Mouse (Mus musculus) embryonic facial prominence, embryonic 13.5 days (tissue): ENCODE results near the gene Eif3b. TPM values are rescaled to one million over a fixed set of nuclear protein-coding genes. Genes with fewer than 3 reads are reported as not detected.
A peak's percentile ranks its signal among the peaks of the same experiment; 100 is the strongest.

ENCODE experiments used
- ATAC-seq: fragments of 200-750 bp; cut with Nextera tagmentation; 2 replicates; pipeline ENCODE4 v1.8.0; 2017; ENCODE audit warnings: low read depth; ENCODE audit not compliant: insufficient number of reproducible peaks, insufficient read depth, low FRiP score, low TSS enrichment
- H3K27ac ChIP-seq: fragments of 300-500 bp; sonication (generic); 2 replicates; pipeline ENCODE4 v1.5.1; 2015; ENCODE audit warnings: moderate library complexity, mild to moderate bottlenecking, inconsistent platforms
- H3K27me3 ChIP-seq: fragments of 300-500 bp; sonication (generic); 2 replicates; pipeline ENCODE4 v1.6.1; 2015; ENCODE audit warnings: mild to moderate bottlenecking, inconsistent platforms
- H3K36me3 ChIP-seq: fragments of 300-500 bp; sonication (generic); 2 replicates; pipeline ENCODE4 v1.6.1; 2015; ENCODE audit warnings: mild to moderate bottlenecking, inconsistent platforms
- H3K4me1 ChIP-seq: fragments of 300-500 bp; sonication (generic); 2 replicates; pipeline ENCODE4 v1.6.1; 2015; ENCODE audit warnings: inconsistent platforms
- H3K4me2 ChIP-seq: fragments of 300-500 bp; sonication (generic); 2 replicates; pipeline ENCODE4 v1.6.1; 2015; ENCODE audit warnings: moderate library complexity, mild to moderate bottlenecking, inconsistent platforms
- H3K4me3 ChIP-seq: fragments of 300-500 bp; sonication (generic); 2 replicates; pipeline ENCODE4 v1.5.1; 2015; ENCODE audit warnings: mild to moderate bottlenecking, inconsistent platforms
- H3K9ac ChIP-seq: fragments of 300-500 bp; sonication (generic); 2 replicates; pipeline ENCODE4 v1.6.1; 2015; ENCODE audit warnings: mild to moderate bottlenecking, inconsistent platforms
- H3K9me3 ChIP-seq: fragments of 300-500 bp; sonication (generic); 2 replicates; pipeline ENCODE4 v1.6.1; 2016; ENCODE audit warnings: inconsistent platforms
- WGBS: fragments of 180-500 bp; shearing (Covaris S2); methylation state at CpG from one replicate; pipeline ENCODE4 v1.1.7; 2015; ENCODE audit warnings: mixed read lengths; 5-methylcytosine and 5-hydroxymethylcytosine counted together
- polyA plus RNA-seq: library from polyadenylated mRNA; unstranded; fragments of >200 nt; fragmentation: Nextera tagmentation; extraction: Ambion mirVana; gene quantifications from 2 replicates; pipeline ENCODE4 v1.2.1, GENCODE M21; 2015

Gene Eif3b
- polyA plus RNA-seq: 129 and 131 TPM in 2 replicates

GRCm38 (mm10) chr5:140418489-140419441 is at the start of gene Eif3b:
Eif3b (plus strand) TSS chr5:140419328.
- H3K4me3 ChIP-seq: peak within 1 kb of the TSS; percentile 100
- H3K9ac ChIP-seq: peak within 1 kb of the TSS; percentile 97
- peak within 1 kb of the TSS; percentile 98 for H3K27ac ChIP-seq
- H3K4me1 ChIP-seq: peaks cover 24% of the 10 kb centered on the region
- H3K36me3 ChIP-seq: peaks cover 17% of the 10 kb centered on the region
- ATAC-seq: peak; percentile 82
- no peaks in the 10 kb centered on the region for H3K27me3 ChIP-seq
- no peaks in the 10 kb centered on the region for H3K9me3 ChIP-seq
- under 1% methylated on average over 65 of the region's 65 CpGs for WGBS
- H3K4me2 ChIP-seq: peak within 1 kb of the TSS; percentile 84

- ATAC-seq: no peak
- Histone ChIP-seq H3K27ac (no peak overlapping the region), H3K4me1 (peaks cover 13% of the 10 kb centered on the region), H3K36me3 (no peaks in the 10 kb centered on the region), H3K4me3 (no peak overlapping the region), H3K9me3 (no peaks in the 10 kb centered on the region), H3K9ac (no peak overlapping the region), H3K4me2 (no peak overlapping the region), H3K27me3 (no peaks in the 10 kb centered on the region)
- WGBS: 80% methylated on average over 2 of the region's 2 CpGs
Observed at GRCm38 (mm10) chr5:140369466-140369865, 49.7 kb upstream of the Eif3b start.

DNA sequence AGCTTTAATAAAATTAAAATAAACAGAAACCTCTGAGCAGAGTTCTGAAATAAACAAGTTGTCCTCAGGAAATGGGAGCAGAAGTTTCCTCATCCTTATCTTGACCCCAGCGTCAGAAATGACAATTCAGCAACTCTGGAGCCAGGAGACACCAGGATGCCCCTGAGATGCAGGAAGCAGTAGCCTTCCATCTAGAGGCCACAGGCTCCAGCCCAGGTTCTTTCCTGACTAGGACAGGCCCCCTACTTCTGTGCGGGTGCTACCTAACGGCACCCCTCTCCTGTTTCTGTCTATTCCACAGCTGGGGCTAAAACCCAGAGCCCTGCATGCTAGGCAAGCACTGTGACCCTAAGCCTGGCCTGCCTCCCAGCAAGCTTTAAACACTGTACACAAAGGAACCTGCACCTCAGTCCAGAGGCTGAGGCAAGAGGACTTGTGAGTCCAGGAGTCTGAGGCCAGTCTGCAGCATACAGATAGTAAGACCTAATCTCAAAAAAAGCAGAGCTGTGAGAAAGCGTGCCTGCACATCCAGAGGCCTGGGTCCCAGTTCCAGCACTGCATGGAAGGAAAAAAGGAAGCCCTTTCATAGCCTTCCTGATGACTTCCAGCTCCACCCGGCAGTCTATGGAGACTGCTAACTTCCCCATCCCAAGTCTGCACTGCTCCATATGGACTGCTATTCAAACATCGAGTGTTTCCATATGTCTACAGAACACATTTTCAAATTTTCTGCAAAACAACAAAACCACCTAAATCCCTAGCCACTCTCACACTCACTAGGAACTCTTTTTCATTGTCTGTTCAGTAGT is 48.5 kb upstream of the Eif3b start:
- Histone ChIP-seq H3K36me3 (no peaks in the 10 kb centered on the region), H3K4me1 (peaks cover 13% of the 10 kb centered on the region), H3K9ac (0 out of 2 replicates have a peak overlapping the region, but pooled peaks have one; percentile 36), H3K4me2 (no peak overlapping the region), H3K9me3 (no peaks in the 10 kb centered on the region), H3K27ac (peak overlapping the region; percentile 60), H3K27me3 (no peaks in the 10 kb centered on the region), H3K4me3 (no peak overlapping the region)
- 66% methylated on average over 6 of the region's 6 CpGs for WGBS
- ATAC-seq: no peak

DNA sequence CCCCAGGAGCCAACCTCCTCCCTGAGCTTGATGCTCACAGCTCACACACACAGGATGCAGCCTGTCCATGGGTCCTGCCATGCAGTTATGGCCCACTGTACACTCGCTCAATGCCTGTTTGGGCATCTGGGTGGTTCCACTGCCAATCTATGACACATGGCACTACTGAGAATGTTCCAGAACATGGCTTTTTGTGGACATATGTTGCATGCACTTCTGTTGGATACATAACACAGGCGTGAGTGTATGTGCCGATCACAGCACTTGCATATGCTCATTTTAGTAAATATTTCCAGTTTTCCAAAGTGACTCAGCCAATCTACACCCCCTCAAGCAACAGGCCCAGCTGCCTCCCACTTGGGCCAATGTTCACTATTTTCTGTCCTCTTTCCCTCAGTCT is 47.5 kb upstream of the Eif3b start:
- WGBS: 86% methylated on average over 3 of the region's 3 CpGs
- no peak overlapping the region for H3K4me2 ChIP-seq
- ATAC-seq: no peak
- H3K9ac ChIP-seq: no peak overlapping the region
- H3K27me3 ChIP-seq: no peaks in the 10 kb centered on the region
- no peaks in the 10 kb centered on the region for H3K36me3 ChIP-seq
- H3K27ac ChIP-seq: no peak overlapping the region
- H3K4me1 ChIP-seq: peaks cover 13% of the 10 kb centered on the region
- no peaks in the 10 kb centered on the region for H3K9me3 ChIP-seq
- no peak overlapping the region for H3K4me3 ChIP-seq

- Histone ChIP-seq H3K36me3 (no peaks in the 10 kb centered on the region), H3K27ac (no peak overlapping the region), H3K27me3 (no peaks in the 10 kb centered on the region), H3K9me3 (no peaks in the 10 kb centered on the region), H3K4me3 (no peak overlapping the region), H3K4me2 (no peak overlapping the region), H3K9ac (no peak overlapping the region), H3K4me1 (peaks cover 21% of the 10 kb centered on the region)
- 89% methylated on average over 2 of the region's 2 CpGs for WGBS
- no peak for ATAC-seq
Observed at GRCm38 (mm10) chr5:140373711-140374110, 45.4 kb upstream of the Eif3b start.

GRCm38 (mm10) chr5:140374226-140374625 is 44.9 kb upstream of the Eif3b start:
- H3K4me1 ChIP-seq: peaks cover 23% of the 10 kb centered on the region
- no peaks in the 10 kb centered on the region for H3K9me3 ChIP-seq
- H3K4me3 ChIP-seq: no peak overlapping the region
- 71% methylated on average over 3 of the region's 3 CpGs for WGBS
- H3K9ac ChIP-seq: no peak overlapping the region
- H3K36me3 ChIP-seq: no peaks in the 10 kb centered on the region
- H3K27me3 ChIP-seq: no peaks in the 10 kb centered on the region
- no peak overlapping the region for H3K27ac ChIP-seq
- ATAC-seq: no peak
- no peak overlapping the region for H3K4me2 ChIP-seq

GRCm38 (mm10) chr5:140375249-140375829 is 43.8 kb upstream of the Eif3b start:
- Histone ChIP-seq H3K4me2 (no peak overlapping the region), H3K4me3 (no peak overlapping the region)
- WGBS: 86% methylated on average over 4 of the region's 4 CpGs

DNA sequence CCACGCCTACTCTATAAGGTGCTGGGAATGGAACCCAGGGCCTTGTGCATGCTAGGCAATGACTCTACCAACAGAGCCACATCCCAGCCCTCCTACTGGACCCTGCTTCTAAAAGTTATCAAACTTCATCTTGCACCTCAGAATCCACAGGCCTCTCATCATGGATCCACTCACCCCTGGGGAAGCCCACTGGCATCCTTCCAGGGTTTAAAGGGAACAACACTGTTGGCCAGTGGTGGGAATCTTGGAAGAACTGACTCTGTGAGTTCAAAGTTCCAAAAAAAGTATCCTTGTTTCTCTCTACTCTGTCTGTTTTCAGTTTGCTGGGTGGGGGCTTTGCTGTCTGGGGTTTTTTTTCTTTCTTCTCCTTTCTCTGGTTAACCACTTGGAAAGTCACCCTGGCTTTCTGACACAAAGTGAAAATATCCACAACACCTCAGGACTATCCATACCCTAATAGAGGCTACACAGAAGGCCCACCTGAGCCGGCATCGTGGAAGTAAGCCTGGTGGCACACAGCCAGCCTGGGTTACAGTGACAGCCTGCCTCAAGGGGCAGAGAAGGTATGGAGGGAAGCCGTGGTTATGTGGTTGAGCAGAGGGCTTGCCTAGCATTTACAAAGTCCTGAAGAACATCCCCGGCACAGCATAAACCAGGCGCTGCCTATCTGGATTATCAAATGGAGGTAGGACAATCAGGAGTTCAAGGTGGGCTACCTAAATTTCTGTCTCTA is 40.8 kb upstream of the Eif3b start:
- no peak overlapping the region for H3K9ac ChIP-seq
- 86% methylated on average over 6 of the region's 6 CpGs for WGBS
- no peak overlapping the region for H3K27ac ChIP-seq
- H3K27me3 ChIP-seq: no peaks in the 10 kb centered on the region
- H3K4me1 ChIP-seq: peaks cover 16% of the 10 kb centered on the region; the same call in 1 of the 2 replicates
- ATAC-seq: no peak
- no peaks in the 10 kb centered on the region for H3K36me3 ChIP-seq
- no peak overlapping the region for H3K4me2 ChIP-seq
- no peaks in the 10 kb centered on the region for H3K9me3 ChIP-seq
- no peak overlapping the region for H3K4me3 ChIP-seq

More at GRCm38 (mm10) chr5:140375249-140375829, 43.8 kb upstream of the Eif3b start:
- H3K27me3 ChIP-seq: no peaks in the 10 kb centered on the region
- H3K36me3 ChIP-seq: no peaks in the 10 kb centered on the region
- H3K4me1 ChIP-seq: peaks cover 27% of the 10 kb centered on the region
- H3K27ac ChIP-seq: no peak overlapping the region
- no peaks in the 10 kb centered on the region for H3K9me3 ChIP-seq
- H3K9ac ChIP-seq: no peak overlapping the region
- ATAC-seq: no peak

GRCm38 (mm10) chr5:140379299-140379698 is 39.8 kb upstream of the Eif3b start:
- WGBS: 64% methylated on average over 6 of the region's 6 CpGs
- H3K27ac ChIP-seq: peak overlapping the region; percentile 51; the same call in 1 of the 2 replicates
- no peak for ATAC-seq

GRCm38 (mm10) chr5:140381156-140381555 is 38.0 kb upstream of the Eif3b start:
- H3K36me3 ChIP-seq: no peaks in the 10 kb centered on the region
- no peak overlapping the region for H3K4me2 ChIP-seq
- H3K9me3 ChIP-seq: no peaks in the 10 kb centered on the region
- no peak for ATAC-seq
- no peak overlapping the region for H3K27ac ChIP-seq
- H3K4me3 ChIP-seq: no peak overlapping the region
- no peaks in the 10 kb centered on the region for H3K27me3 ChIP-seq
- H3K4me1 ChIP-seq: peaks cover 29% of the 10 kb centered on the region
- H3K9ac ChIP-seq: no peak overlapping the region
- 87% methylated on average over 7 of the region's 7 CpGs for WGBS

More at GRCm38 (mm10) chr5:140379299-140379698, 39.8 kb upstream of the Eif3b start:
- no peak overlapping the region for H3K4me3 ChIP-seq
- H3K36me3 ChIP-seq: no peaks in the 10 kb centered on the region
- peak overlapping the region; percentile 32; the same call in 1 of the 2 replicates for H3K9ac ChIP-seq
- no peak overlapping the region for H3K4me2 ChIP-seq
- no peaks in the 10 kb centered on the region for H3K9me3 ChIP-seq
- no peaks in the 10 kb centered on the region for H3K27me3 ChIP-seq
- H3K4me1 ChIP-seq: peaks cover 26% of the 10 kb centered on the region

DNA sequence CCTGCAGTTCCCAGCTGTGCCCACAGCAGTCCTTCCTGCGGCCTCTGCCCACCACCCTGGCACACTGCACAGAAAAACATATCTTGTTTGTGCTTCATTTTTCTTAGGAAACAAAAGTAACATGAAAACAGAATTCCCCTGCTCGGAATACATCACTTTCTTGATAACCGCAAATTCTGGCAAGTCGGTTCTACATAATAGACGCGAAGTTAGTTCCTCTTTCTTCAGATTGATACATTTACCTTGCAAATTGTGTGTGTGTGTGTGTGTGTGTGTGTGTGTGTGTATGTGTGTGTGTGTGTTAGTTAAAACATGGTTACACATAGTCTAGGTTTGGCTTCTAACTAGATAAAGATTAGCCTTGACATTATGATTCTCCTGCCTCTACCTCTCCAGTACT is 36.4 kb upstream of the Eif3b start:
- Histone ChIP-seq H3K9ac (no peak overlapping the region), H3K36me3 (no peaks in the 10 kb centered on the region), H3K9me3 (no peaks in the 10 kb centered on the region), H3K4me3 (no peak overlapping the region), H3K4me2 (no peak overlapping the region), H3K27me3 (no peaks in the 10 kb centered on the region), H3K4me1 (peaks cover 39% of the 10 kb centered on the region), H3K27ac (no peak overlapping the region)
- 90% methylated on average over 6 of the region's 6 CpGs for WGBS
- ATAC-seq: no peak
